Mouse (Mus musculus) limb, embryonic 10.5 days (tissue): ENCODE results near the gene Acod1. TPM values are rescaled to one million over a fixed set of nuclear protein-coding genes. Genes with fewer than 3 reads are reported as not detected.

Source experiments
- DNase-seq: peaks from one replicate; pipeline ENCODE4 v3.0.0-alpha.2; 2017; ENCODE audit warnings: low spot score
- H3K27ac ChIP-seq: fragments of 300-500 bp; sonication (generic); 2 replicates; pipeline ENCODE4 v1.5.1; 2016; ENCODE audit warnings: mild to moderate bottlenecking
- H3K27me3 ChIP-seq: fragments of 300-500 bp; sonication (generic); 2 replicates; pipeline ENCODE4 v1.6.1; 2016; ENCODE audit warnings: low read depth, mild to moderate bottlenecking; ENCODE audit not compliant: poor library complexity, severe bottlenecking
- H3K36me3 ChIP-seq: fragments of 300-500 bp; sonication (generic); 2 replicates; pipeline ENCODE4 v1.6.1; 2016; ENCODE audit warnings: mild to moderate bottlenecking, moderate library complexity
- H3K4me1 ChIP-seq: fragments of 300-500 bp; sonication (generic); 2 replicates; pipeline ENCODE4 v1.6.1; 2016
- H3K4me3 ChIP-seq: fragments of 300-500 bp; sonication (generic); 2 replicates; pipeline ENCODE4 v1.5.1; 2016; ENCODE audit warnings: mild to moderate bottlenecking, moderate library complexity
- H3K9me3 ChIP-seq: fragments of 300-500 bp; sonication (generic); replicated peaks from 2 replicates; pipeline ENCODE4 v1.6.1; 2016; ENCODE audit warnings: mild to moderate bottlenecking
- WGBS: fragments of 180-500 bp; shearing (Covaris S2); methylation state at CpG from one replicate; pipeline ENCODE4 v1.1.7; 2016; 5-methylcytosine and 5-hydroxymethylcytosine counted together
- polyA plus RNA-seq: library from polyadenylated mRNA; unstranded; fragments of >200 nt; fragmentation: Nextera tagmentation; extraction: Ambion mirVana; gene quantifications from 2 replicates; pipeline ENCODE4 v1.2.1, GENCODE M21; 2016

Acod1 gene
- polyA plus RNA-seq, 1 experiment from 2014 or later, result not detected

DNA sequence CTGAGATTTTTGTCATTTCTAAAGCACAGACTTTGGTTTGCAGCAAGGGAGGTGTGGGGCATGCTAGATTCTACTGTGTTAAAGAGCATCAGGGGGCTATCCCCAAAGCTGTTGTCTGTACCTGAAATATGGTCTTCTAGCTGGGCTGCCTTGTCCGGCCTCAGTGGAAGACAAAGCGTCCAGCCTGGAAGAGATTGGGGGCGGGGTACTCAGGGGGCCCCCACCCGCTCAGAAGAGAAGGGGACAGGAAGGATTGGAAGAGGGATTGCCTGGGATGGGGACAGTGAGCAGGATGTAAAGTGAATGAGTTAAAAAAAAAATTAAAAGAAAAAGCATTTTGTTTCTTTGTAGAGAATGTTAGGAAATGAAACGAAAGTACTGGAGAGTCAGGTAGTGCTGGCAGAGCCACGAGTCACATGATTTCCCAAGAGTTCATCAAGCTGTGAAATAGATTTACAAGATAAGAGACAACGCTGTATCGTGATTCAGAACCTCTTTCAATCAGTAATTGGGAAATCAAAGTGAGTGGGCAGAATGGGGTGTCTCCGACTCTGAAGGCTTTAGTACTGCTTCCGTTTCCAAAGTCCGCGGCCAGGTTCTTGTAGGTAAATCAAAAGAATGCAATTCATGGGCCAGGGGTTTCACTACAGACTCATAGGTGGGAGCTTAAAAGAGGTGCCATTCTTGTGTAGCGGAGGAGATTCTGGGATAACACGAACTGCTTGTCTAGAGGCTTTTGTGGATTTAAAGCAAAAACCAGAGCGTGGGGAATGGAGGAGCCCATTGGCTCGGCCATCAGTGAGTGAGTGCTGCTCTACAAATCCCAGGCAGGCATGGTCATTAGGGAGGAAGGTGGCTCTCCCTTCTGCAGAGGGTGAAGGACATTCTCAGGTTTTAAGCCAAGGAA lies 31.5 kb downstream of the Acod1 start:
- Histone ChIP-seq H3K4me3 (no peak overlapping the region), H3K36me3 (peaks cover 81% of the 10 kb centered on the region), H3K4me1 (no peaks in the 10 kb centered on the region), H3K27ac (no peak overlapping the region), H3K27me3 (no peaks in the 10 kb centered on the region), H3K9me3 (no peaks in the 10 kb centered on the region)
- WGBS, result 90% methylated on average over 16 of the region's 16 CpGs
- no peak for DNase-seq

DNA sequence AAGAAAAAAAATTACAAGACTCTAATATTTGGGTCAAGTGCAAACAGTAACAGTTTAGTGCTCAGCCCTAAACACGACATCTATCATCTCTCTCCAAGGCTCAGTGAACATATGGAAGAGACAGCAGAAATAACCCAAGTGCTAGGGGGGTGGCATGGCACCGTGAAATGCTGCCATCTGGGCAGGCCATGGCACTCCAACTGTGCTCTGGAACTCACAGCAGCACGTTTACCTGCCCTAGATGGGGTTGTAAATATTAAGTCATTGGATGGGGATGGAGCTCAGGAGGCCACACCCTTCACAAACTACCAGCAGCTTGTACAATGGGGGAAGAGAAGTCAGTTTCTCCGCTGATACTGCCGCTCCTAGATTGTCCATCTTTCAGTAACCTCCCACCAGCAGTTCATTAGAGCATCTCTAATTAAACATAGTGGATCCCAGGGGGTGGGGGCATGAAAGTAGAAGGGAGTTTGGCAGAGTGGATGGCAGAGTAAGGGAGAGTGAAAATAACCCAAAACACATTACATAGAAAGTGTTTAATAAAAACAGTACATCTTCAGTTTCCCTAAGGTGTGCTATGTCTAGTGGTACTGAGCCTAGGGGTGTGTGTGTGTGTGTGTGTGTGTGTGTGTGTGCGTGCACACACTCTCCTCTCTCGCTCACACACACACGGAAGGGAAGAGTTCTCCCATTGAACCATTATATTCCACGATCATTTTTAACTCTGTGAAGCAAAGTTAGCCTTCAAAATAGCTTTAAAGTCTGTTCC lies 32.6 kb downstream of the Acod1 start:
- Histone ChIP-seq H3K9me3 (no peaks in the 10 kb centered on the region), H3K4me1 (no peaks in the 10 kb centered on the region), H3K36me3 (peaks cover 77% of the 10 kb centered on the region), H3K4me3 (no peak overlapping the region), H3K27me3 (no peaks in the 10 kb centered on the region), H3K27ac (no peak overlapping the region)
- DNase-seq, result no peak
- 88% methylated on average over 9 of the region's 9 CpGs for WGBS

DNA sequence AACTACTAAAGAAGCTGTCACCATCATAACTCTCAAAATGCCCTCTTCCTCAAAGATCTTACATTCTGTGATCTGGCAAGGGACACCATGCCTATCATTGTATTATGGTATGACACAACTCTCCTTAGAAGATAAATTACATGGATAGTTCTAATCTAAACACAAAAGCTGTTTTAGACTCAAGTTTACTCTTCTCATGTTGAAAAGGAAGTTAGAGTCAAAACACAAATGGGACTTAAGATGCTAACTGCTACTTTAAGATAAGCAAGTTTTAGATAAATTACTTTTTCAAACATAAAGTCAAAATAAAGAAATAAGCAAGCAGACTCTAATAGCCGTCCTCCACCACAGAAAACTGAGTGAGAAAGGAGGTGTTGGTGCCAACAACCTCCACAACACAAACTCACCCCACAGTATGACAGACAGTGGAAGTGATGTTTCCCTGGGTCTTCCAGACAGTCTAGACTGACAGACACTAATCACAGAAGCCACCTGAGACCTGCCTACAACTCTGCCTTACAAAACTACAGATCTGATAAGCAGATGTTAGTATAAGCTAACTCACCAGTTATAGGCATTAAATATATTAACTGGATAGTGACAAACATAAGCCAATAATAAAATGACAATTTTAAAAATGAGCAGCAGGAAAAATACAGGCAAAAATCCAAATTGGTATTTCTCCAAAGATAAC lies 39.2 kb downstream of the Acod1 start:
- DNase-seq, result no peak
- 92% methylated on average over 1 of the region's 1 CpGs for WGBS
- Histone ChIP-seq H3K27me3 (no peaks in the 10 kb centered on the region), H3K27ac (no peak overlapping the region), H3K4me1 (no peaks in the 10 kb centered on the region), H3K4me3 (no peak overlapping the region), H3K9me3 (no peaks in the 10 kb centered on the region), H3K36me3 (peaks cover 82% of the 10 kb centered on the region)

DNA sequence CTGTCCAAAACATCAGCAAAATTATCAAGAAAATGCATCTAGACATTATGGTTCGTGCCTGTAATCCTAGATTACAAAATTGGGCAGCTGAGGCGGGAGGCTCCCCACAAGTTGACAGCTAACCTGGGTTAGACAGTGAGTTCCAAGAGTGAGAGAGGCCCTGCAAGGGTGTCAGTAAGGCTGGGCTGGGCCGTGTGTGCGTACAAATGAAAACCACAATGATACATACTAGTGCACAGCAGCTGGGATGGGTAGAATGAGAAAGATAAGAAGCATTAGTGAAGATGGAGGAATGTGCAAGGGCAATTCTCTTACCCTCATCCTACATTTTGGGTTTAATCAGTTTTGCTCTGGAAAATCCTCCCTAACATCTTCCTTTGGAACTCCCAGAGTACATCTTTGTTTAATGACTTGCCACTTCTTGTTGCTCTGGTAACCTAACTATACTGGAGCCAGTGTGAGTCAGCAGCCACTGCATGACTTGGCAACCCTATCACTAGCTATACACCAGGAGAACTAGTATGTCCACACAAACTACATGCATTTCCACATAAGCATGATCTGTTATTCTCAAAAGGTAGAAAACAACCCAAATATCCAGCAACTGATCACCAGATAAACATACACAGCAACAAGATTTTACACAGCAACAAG lies 40.0 kb downstream of the Acod1 start:
- Histone ChIP-seq H3K36me3 (peaks cover 85% of the 10 kb centered on the region), H3K27ac (no peak overlapping the region), H3K27me3 (no peaks in the 10 kb centered on the region), H3K4me1 (no peaks in the 10 kb centered on the region), H3K9me3 (no peaks in the 10 kb centered on the region), H3K4me3 (no peak overlapping the region)
- WGBS, result 89% methylated on average over 4 of the region's 4 CpGs
- no peak for DNase-seq

DNA sequence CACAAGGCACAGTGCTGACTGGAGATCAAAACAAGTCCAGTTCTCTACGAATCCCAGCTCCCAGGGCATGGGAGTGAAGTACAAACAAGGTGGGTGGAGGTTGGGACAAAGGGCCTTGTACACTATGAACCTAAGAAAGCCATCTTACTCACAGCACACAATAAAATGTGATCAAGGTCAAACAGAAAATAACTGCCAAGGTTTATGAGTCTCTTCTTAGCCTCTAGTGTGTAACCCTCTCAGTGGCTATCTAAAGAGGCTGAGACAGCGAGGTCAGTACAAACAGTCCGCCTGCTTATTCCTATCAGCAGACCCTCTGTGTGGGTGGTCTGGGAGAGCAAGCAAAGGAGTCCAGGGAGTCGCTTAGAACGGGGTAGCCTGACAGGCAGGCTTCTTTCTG lies 41.1 kb downstream of the Acod1 start:
- H3K27me3 ChIP-seq, result no peaks in the 10 kb centered on the region
- no peak overlapping the region for H3K27ac ChIP-seq
- H3K4me1 ChIP-seq, result no peaks in the 10 kb centered on the region
- H3K9me3 ChIP-seq, result no peaks in the 10 kb centered on the region
- DNase-seq, result no peak
- 88% methylated on average over 5 of the region's 5 CpGs for WGBS
- H3K36me3 ChIP-seq, result peaks cover 82% of the 10 kb centered on the region
- H3K4me3 ChIP-seq, result no peak overlapping the region

DNA sequence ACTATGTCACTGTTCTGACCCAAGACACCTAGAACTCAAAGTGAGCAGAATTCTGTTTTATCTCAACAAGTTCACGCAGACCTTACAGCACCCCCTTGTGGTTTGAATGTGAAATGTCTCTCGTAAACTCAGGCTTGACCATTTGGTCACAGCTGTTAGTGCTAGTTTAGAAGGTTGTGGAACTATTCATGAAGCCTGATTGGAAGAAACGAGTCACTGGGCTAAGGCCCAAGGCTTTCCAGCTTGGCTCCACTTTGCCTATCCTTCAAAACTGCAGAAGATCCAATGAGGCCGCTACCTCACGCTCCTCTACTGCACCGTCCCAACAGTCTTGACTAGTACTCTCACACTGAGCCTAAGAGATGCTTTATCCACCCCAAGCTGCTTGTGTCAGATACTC lies 41.8 kb downstream of the Acod1 start:
- 72% methylated on average over 6 of the region's 6 CpGs for WGBS
- no peaks in the 10 kb centered on the region for H3K9me3 ChIP-seq
- peak; percentile 40 for DNase-seq
- H3K27ac ChIP-seq, result no peak overlapping the region
- peaks cover 84% of the 10 kb centered on the region for H3K36me3 ChIP-seq
- H3K4me3 ChIP-seq, result no peak overlapping the region
- no peaks in the 10 kb centered on the region for H3K27me3 ChIP-seq
- H3K4me1 ChIP-seq, result no peaks in the 10 kb centered on the region

DNA sequence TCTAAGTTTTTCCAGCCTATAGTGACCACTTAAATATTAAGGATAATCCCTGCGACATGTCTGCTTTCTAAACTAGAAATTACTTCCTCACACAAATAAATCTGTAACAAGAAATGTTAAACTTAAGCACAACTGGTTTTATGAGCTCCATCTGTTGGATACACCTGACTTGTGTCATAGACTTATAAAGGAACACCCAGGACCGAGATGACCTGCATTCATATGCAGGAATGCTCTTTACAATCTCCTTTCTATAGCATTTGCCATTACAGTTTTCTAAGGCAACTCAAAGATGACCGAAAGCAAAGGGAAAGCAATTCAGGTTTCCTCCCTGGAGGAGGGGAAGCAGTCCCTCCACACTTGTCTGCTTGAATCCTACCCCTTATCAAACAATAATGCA lies 46.5 kb downstream of the Acod1 start:
- H3K9me3 ChIP-seq, result no peaks in the 10 kb centered on the region
- WGBS, result 87% methylated on average over 3 of the region's 3 CpGs
- DNase-seq, result no peak

DNA sequence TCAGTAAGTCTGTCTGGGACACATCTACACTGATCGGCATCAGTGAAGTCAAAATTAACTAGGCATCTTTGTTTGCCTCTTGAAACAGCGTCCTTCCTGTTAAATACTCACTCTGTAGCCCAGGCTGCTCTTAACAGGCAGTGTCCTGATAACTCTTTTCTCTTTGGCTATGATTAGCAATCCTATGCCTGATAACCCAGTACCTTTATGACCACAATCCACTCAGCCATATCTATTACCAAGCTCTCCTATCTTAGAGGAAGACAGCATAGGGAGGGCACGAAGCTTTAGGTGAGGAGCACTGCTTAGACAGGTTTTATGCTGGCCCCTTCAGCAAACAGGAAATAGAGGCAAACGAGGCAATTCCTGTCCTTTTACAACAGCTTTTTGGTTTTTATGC lies 46.9 kb downstream of the Acod1 start:
- Histone ChIP-seq H3K27ac (no peak overlapping the region), H3K36me3 (peaks cover 66% of the 10 kb centered on the region), H3K27me3 (no peaks in the 10 kb centered on the region), H3K4me1 (peaks cover 10% of the 10 kb centered on the region), H3K9me3 (no peaks in the 10 kb centered on the region), H3K4me3 (no peak overlapping the region)
- WGBS, result 74% methylated on average over 4 of the region's 4 CpGs
- no peak for DNase-seq

More for the DNA sequence above, 46.5 kb downstream of the Acod1 start:
- H3K27ac ChIP-seq, result no peak overlapping the region
- peaks cover 10% of the 10 kb centered on the region for H3K4me1 ChIP-seq
- H3K36me3 ChIP-seq, result peaks cover 71% of the 10 kb centered on the region
- no peaks in the 10 kb centered on the region for H3K27me3 ChIP-seq
- no peak overlapping the region for H3K4me3 ChIP-seq

DNA sequence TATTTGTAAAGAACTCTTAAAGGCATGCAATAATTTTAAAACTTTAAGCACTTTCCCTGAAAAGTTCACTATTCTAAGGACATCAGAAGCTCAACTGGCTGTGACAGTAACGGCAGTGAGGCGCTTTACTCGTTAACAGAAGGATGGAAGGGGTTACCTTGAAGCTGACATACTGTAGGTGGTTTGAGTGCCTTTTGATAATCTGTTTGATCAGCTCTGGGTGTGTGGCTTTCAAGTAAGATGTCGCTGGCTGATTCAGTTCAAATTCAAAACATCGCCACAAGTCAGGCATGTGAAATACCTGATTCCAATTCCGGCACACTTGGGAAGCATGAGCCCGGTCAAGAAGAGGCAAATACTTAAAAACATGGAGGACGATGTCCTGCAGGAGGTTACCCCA lies 48.3 kb downstream of the Acod1 start:
- WGBS, result 93% methylated on average over 8 of the region's 8 CpGs
- peaks cover 57% of the 10 kb centered on the region for H3K36me3 ChIP-seq
- no peaks in the 10 kb centered on the region for H3K9me3 ChIP-seq
- no peak for DNase-seq
- H3K27me3 ChIP-seq, result no peaks in the 10 kb centered on the region
- H3K4me1 ChIP-seq, result peaks cover 10% of the 10 kb centered on the region
- H3K4me3 ChIP-seq, result no peak overlapping the region
- no peak overlapping the region for H3K27ac ChIP-seq

DNA sequence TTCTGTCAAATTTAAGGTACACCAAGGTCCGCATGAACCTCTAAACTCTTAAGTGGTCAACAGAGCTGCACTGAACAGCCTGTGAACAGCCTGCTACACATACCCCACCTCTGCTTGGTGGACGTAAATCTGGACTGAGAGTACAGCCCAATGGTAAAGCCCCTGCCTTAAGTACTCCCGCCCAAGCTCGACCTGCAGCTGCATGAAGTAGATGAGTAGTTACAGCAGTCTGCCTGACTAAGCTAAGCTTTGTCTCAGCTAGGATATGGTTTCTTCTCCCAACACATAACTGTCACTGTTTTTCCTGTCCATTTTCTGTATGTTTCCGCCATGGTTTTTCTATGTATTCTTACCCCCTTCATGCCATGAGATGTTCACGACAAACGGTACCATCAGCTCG lies 49.0 kb downstream of the Acod1 start:
- no peaks in the 10 kb centered on the region for H3K27me3 ChIP-seq
- WGBS, result 89% methylated on average over 8 of the region's 8 CpGs
- peaks cover 14% of the 10 kb centered on the region for H3K4me1 ChIP-seq
- no peak overlapping the region for H3K4me3 ChIP-seq
- peaks cover 53% of the 10 kb centered on the region for H3K36me3 ChIP-seq
- no peaks in the 10 kb centered on the region for H3K9me3 ChIP-seq
- H3K27ac ChIP-seq, result no peak overlapping the region
- no peak for DNase-seq

DNA sequence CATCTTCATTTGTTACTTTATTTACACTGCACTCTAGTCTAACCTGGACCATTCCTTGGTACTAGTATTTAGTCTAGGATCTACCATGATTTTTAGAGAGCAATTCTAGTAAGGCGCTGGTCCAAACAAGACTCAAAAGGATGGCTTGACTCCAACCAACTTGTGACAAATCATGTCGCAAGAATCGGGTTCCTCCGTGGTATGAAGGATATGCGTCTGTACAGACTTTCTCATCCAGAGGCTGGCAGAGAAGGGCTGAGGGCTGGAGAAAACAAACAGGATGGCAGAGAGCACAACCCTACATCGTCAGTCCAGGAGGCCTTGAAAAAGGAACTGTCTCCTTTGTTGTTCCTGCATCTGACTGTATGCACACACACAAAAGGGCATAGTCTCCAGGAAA lies 49.8 kb downstream of the Acod1 start:
- peaks cover 14% of the 10 kb centered on the region for H3K4me1 ChIP-seq
- H3K9me3 ChIP-seq, result no peaks in the 10 kb centered on the region
- H3K4me3 ChIP-seq, result no peak overlapping the region
- WGBS, result 92% methylated on average over 6 of the region's 6 CpGs
- H3K36me3 ChIP-seq, result peaks cover 45% of the 10 kb centered on the region
- H3K27ac ChIP-seq, result no peak overlapping the region
- DNase-seq, result no peak
- no peaks in the 10 kb centered on the region for H3K27me3 ChIP-seq

DNA sequence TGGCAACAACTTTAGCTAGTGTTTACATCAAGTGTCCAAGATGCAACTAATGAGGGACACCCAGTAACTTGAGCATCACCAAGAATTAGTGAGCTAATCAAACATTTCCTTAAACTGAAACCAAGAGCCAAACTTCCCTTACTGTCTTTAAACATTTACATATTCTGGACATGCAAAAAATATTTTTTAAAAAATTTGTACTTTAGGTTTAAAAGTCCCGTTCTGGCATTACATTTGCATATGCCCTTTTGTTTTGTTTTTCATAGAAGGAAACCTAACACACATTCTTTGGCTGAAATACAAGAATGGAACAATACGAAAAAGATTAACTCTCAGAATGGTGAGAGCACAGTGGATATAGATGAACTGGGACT lies 51.4 kb downstream of the Acod1 start:
- Histone ChIP-seq H3K36me3 (peaks cover 33% of the 10 kb centered on the region), H3K27ac (peak overlapping the region; percentile 99), H3K27me3 (no peaks in the 10 kb centered on the region), H3K9me3 (no peaks in the 10 kb centered on the region), H3K4me3 (peak overlapping the region; percentile 89), H3K4me1 (peaks cover 14% of the 10 kb centered on the region)
- 5% methylated on average over 2 of the region's 2 CpGs for WGBS
- DNase-seq, result no peak
